Mouse (Mus musculus) cerebellum, adult 11-12 months (tissue): Measurements from ENCODE around the gene Arid1b.

ENCODE experiments used
- DNase-seq: peaks from one replicate; pipeline ENCODE4 v3.0.0; 2022

Gene Arid1b

DNA sequence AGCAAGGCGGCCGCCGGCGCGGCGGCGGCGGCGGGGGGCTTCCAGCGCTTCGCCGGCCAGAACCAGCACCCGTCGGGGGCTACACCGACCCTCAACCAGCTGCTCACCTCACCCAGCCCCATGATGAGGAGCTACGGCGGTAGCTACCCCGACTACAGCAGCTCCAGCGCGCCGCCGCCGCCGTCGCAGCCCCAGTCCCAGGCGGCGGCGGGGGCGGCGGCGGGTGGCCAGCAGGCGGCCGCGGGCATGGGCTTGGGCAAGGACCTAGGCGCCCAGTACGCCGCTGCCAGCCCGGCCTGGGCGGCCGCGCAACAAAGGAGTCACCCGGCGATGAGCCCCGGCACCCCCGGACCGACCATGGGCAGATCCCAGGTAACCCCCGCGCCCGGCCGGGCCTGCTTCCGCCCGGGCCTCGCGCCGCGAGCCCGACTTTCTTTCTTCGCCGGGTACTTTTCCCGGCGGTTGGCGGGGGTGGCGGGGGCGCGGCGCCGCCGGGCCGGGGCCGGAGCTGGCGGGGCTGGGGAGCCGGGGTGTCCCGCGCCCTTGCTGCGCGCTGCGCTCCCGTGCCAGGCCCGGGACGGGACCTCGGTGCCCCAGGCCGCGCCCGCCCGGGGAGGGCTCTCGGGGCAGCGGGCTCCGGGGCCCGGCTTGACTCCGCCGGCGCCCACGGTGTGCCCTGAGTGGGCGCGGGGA, 2.1 kb downstream of the Arid1b start:
- DNase-seq = peak; percentile 62

DNA sequence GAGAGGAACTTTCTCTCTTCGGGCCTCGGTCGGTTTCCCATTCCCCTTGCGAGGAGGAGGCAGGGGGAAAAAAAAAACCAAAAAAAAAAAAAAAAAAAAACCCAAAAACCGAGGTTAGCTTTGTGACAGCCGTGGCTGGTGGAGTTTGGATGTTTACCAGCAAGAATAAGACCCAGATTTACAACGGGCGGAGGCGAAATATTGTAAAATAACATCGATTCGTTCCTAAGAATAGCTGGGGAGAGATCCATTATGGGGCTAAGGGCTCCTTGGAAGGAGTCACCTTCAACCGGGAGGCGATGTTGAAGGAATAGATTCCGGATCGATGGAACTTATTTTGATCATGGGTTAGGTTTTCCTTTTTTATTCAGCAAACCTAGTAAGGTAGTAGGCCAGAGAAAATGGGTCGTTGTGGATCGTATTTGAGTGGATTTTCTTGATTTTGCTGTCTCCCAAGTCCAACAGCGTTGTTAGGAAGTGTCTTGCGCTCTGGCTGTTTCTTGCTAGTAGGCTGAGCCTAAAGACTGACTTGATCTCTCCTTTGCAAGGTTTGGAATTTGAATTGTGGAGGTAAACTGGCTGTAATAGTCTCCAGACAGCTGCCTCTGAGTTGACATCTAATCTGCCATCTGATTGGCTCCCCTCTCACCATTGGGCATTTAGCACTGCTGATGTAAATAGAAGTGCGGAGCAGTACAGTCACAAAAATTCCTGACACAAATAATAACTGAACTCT, 2.9 kb downstream of the Arid1b start:
- DNase-seq = no peak

DNA sequence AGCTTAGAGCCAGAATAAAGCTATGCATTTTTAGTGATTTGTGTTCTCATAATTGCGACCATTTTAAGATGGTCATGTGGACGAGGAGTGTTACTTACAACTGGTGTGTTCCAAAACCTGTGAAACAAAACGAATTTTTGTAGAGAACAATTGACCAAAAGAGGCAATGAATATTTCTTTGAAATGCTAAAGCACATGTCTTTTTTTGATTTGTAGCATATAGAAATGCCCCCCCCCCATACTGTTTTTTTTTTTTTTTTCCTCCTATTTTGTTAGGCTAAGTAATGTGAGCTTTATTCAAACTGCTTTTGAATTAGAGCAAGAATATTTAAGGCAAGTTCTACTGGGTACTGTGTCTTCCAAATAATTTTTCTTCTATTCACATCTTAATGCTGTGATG, 3.8 kb downstream of the Arid1b start:
- no peak for DNase-seq

DNA sequence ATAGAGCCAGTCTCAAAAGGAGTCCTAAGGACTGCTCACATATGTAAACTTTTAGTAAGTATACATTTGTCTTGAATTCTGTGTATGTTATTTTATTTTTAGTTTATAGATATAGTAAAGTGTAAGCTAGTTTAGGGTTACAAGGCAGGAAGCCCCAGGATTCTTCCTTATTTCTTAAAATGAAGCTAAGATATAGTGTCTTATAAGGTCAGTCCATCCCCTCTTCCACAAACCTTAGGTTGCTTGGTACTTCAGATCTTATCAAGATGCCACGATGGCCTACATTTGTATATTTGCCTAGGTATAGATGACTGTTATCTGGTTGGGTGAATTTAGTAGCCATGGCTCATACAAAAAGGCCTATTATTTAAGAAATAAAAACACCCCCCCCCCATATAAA, 5.1 kb downstream of the Arid1b start:
- DNase-seq = no peak

DNA sequence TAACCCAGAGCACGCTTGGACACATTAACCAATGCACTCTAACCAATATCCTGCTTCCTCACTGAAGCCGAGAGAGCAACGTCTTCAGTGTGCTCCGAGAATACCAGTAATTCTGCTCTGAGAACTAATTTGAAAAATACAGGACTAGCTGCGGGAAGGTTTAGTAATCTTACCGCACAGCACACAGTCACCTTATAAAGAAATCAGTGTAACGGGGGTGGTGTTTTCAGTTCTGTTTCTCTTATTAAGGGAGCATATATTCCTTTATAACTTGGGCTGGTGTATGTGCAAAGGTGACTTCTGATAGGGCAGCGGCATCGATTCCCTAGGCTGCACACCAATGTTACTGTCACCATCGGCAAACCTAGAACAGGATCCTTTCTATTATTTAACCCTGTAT, 5.9 kb downstream of the Arid1b start:
- DNase-seq = no peak

DNA sequence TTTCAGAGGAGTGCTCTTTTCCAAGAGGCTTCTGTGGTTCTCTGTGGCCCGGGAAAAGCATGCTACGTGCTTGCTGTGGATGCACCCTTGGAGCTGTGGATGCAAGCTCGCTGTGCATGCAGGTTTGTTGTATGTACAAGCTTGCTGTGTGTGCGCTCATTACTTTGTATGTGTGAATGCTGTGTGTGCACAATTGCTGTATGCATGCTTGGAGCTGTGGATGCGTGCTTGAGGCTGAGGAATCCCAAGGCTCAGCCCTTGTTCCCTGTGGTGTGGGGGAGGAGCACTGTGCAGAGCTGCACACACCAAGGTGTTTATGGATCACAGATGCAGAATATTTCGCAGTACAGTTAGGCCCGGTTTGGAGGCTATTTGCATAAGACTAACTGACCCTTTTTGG, 6.7 kb downstream of the Arid1b start:
- no peak for DNase-seq

DNA sequence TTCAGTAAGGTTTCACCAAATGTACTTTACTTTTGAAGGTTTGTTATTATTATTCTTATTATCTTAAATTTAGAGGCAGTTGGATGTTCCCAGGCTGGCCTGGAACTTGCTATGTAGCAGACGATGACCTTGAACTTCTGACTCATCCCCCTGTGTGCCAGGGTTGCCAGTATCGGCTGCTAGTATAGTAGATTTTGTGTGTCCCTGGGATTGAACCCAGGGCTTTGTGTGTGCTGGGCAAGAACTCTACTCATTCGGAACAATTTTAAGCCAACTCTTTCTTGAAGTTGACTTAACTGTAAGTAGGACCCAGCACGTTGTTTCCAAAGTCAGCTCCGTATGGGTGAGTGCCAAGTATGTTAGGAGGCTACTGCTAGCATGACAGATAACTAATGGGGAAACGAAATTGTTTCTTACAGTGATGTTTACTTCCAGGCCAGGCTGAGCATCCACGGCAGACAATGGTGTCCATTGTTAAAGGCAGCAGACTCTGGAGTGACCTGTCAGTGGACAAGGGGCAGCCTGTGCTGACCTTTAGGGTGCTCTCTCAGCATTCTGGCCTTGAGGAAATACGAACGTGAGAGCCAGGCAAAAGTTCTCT, 7.5 kb downstream of the Arid1b start:
- no peak for DNase-seq

DNA sequence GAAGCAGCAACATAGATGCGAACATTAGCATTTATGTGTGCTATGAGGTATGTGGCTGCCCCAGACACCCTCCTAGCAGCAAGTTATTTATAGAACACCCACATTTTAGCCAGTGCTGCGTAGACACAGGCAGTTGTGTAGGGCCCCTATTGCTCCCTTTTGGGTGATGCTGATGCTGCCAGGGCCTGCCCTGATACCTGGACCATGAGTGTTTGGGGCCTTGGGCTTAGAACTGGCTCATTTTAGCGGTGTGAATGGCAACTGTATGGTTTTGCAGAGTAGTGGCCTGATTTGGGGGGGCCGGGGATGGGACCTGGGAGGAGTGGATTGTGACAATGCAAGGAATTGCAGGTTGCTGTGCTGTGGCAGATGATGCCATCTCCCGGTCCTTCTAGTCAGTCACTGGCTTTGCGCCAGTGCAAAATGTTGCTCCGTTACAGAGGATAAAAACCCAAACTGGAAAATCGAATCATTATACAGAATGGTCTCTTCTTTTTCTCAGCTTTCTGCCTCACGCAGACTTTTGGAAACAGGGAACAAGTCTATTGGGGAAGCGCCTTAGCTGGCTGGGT, 8.9 kb downstream of the Arid1b start:
- peak; percentile 58 for DNase-seq

DNA sequence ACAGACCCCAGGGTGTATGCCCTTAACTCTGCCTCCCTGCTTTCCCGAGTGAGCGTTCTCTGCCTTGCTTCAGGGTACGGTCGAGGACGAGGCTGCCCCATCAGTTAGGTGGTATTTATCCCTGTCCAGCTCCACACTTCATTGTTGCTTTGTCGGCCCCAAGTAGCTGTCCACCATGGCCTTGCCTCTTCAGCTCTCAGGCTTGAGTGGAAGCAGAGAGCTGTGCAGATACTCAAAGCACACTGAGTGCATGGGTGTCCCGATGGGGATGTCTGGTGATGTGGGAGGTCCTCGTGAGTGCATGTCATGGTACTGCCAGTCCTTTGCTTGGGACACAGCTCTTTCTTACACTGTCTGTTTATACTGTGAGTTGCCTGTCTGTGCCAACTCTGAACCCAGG, 10.1 kb downstream of the Arid1b start:
- DNase-seq = no peak

DNA sequence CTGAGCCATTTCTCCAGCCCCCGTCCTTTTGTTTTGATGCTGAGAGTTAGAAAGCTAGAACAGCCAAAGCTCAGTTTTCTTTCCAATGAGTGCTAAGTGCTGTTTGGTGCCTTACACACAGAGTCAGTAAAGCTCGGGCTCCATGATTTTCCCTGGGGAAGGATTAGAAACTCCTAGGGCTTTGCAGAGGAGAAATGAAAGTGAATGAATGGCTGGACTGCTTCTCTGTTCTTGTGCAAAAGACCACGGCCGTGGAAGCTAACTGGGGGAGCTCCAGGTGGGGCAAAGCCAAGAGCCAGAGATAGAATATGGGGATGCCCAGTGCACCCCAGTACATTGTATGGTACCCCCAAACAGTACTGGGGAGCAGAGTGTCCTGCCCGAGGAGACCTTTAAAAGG, 10.6 kb downstream of the Arid1b start:
- DNase-seq = no peak

DNA sequence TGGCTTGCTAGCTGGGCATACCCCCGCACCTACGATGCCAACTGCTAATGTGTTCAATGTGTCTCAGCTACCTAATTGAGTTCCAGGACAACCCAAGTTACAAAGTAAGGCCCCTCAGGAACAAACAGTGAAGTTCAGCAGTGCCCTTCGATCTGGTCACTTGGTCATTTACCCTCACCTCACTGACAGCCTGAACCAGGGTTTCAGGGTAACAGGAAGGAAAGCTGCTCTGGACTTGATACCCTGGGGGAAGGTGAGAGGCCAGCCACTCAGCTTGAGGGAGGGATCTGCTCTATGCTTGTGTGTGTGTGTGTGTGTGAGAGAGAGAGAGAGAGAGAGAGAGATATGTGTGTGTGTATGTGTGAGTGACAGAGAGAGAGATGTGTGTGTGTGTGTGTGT, 11.2 kb downstream of the Arid1b start:
- DNase-seq = no peak

DNA sequence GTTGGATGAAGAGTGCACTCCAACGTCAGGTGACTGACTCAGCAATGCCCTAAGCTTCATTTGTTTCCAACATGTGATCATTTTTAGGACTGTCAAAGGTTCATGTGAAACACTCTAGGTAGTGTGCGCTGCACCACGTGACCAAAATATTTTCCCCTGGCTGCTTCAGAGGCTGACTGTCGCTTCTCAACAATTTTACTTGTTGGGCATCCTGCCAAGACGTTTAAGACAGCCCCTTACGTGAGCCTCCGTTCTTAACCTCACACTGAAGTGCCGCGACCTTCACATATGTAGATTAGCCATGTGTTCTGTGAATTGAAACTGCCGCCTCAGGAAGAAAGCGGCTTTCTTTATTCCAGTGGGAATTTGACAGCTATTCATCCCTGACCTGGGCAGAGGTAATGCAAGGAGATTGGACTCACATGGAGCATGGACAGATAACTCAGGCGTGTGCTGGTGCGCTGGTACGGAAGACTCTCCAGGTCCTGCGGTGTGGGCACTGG, 13.1 kb downstream of the Arid1b start:
- DNase-seq = no peak

DNA sequence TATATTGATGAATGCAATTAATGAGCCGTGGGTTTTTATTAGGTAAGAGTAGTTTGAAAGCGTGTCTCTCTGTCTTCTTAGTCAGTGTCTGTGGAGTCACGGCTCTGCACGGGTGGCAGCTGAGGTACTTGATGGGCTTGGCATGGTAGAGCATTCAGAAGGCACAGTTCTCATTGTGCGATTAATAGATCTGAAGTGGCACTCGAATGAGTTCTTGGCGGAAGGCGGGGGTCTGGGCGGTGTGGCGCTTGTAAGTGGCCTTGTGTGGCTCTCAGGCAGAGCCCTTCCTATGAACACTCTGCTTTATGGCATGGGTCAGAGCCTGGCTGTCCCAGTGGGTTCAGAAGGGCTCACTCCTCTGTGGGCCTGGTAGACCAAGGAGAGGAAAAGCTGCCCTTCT, 14.1 kb downstream of the Arid1b start:
- no peak for DNase-seq

DNA sequence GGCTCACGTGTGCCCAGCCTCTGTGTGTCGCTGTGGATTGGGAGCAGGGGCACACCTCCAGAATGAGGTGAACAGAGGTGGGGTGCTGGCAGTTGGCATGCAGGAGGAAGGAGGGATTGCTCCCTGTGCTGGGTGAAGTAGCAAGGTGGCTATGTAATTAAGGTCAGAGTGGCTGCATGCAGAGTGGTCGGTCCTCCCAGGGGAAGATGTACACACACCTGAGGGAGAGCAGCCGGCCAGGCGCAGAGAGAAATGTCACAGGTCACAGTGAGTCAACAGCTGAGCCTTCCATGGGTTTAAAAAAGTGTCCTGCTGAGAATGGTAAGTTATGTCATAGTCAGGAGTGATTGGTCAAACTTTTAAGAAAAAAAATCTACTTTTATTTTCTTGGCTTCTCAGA, 14.6 kb downstream of the Arid1b start:
- no peak for DNase-seq

DNA sequence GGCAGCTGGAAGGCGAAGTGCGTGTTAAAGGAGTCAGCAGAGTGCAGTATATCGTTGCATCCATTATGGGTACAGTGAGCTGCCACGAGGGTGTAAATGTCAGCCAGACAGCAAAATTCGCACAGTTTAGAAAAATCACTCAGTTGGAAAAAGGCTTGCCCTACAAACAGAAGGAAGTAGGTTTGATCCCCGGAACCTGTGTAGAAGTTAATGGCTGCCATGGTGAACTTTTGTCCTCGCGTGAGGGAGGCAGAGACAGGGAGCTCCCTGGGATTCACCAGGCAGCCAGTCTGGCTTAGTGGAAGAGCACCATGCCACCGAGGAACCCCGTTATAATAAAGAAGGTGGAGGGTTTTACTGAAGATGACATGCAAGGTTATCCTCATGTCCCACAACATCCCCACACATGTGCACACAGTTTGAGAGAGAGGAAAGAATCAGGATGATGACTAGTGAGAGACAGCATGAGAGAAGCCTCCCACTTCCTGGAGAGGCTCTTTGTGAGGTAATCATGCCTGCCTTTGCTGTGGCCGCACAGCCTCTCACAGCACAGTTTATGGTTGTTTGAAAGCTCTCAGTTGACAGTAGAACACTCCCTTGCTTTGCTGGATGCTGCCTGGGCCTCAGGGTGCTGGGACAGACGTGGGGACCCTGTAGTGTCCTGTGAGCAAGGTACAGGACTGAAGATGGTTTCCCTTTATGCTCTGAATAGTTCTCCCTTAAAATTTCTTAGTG, 15.6 kb downstream of the Arid1b start:
- DNase-seq = no peak

DNA sequence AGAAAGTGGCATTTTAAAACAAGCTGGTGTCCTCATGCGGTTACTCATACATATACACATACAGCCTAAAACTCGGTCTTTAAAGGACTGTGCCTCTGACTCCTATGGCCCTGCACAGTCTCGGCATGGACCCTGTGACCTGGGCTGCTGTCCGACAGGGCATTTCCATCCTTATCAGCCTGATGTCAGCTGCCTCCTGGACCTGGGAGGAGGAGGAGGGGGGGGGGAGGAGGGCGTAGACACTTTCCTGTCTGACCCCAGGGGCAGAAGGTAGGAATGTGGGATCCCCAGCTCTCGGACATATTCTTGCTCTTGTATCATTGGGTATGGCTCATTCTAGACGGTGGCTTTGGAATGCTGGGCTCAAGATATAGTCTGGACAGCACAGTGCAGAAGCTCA, 16.6 kb downstream of the Arid1b start:
- no peak for DNase-seq

DNA sequence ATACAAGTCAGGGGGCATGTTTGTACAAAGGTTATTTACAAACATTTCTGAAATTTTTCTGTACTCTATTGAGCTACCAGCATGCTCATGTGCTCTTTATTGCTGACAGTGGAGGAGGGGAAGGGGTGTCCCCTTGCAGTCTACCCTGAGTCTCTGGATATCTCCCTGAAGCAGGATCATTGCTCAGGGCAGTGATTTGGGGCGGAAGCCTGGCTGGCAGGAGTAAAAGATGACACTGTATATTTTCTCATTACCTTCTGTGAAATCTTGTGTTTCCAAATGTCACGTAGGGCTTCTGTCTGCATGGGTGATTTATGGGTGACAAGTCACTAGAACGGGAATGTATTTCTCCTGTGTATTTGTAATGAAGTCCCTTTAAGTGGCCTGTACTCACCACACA, 18.0 kb downstream of the Arid1b start:
- no peak for DNase-seq

DNA sequence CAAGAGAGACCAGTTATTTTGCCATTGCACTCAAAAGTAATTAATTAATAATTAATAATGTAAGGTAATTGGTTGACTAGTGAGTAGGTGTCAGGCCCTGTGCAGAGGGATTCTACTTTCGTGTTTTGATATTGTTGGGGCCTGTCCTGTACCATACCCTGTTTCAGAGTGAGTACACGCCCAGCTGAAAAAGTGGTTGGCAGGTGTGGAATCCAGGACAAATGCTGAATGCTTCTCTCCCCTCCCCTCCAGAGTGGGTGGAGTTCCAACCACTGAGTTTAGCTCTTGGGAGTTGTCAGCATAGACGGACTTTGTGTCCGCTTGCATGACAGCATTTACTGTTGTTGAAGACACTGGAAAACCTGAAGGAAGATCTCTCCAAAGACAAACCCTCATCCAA, 18.4 kb downstream of the Arid1b start:
- DNase-seq = no peak

DNA sequence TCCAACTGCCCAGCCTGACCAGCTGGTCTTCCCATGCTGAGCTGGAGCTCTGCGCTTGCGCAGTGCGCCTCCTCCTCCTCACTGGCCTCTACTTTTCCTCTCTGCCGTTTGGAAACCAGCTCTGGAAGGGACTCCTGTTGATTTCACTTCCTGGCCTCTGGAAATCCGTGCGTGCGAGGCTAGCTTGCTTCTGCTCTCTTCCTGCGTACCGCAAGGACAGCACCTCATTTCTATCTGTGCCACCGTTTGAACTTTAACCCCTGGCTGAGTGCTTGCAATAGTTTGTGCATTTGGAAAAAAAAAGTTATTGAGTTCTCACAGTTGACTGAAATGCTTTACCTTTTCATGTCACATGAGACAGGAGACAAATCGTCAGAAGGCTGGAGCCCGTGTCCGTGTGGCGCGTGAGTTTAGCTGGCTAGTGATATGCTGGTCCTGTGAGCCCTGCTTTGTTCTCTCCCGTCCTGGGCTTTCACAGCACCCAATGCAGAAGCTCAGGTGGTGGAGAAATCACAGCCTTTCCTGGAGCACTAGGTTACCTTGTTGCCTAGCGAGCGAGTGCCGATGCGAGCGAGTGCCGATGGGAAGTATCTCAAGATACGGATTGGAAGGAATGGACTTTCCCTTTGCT, 20.3 kb downstream of the Arid1b start:
- no peak for DNase-seq

DNA sequence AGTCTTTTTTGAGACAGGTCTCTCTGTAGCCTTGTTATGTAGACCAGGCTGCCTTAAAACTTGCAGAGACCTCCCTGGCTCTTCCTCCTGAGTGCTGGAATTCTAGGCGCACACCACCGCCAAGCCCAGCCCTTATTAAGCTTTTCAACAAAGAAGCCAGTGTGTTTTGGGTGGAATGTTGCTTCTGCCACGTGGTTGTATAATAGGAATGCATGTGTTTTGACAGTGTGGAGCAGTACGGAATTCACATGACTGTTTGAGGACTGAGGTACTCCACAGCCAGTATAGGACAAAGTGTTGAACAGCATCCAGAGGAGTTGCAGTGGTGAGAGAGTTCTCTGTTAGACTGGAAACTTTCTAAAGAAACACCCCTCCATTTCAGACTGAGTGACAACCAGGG, 22.3 kb downstream of the Arid1b start:
- DNase-seq = no peak

DNA sequence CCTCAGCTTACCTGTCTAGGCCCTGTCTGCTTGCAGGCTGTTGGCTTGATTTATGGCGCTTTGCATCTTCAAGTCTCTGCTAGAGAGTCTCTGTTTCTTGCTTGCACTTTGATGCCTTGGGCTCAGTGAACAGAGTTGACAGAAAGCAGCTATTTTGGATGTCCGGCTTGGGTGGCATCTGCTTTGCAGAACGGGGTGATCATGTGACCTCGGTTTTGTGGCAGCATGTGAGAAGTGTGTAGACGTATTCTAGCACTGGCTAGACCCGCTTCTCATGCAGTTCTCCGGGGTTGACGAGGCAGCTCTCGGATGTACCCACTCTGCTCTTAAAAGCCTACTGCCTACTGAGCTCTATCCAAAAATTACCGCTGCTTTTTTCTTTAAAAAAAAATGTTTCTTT, 22.9 kb downstream of the Arid1b start:
- DNase-seq = no peak

DNA sequence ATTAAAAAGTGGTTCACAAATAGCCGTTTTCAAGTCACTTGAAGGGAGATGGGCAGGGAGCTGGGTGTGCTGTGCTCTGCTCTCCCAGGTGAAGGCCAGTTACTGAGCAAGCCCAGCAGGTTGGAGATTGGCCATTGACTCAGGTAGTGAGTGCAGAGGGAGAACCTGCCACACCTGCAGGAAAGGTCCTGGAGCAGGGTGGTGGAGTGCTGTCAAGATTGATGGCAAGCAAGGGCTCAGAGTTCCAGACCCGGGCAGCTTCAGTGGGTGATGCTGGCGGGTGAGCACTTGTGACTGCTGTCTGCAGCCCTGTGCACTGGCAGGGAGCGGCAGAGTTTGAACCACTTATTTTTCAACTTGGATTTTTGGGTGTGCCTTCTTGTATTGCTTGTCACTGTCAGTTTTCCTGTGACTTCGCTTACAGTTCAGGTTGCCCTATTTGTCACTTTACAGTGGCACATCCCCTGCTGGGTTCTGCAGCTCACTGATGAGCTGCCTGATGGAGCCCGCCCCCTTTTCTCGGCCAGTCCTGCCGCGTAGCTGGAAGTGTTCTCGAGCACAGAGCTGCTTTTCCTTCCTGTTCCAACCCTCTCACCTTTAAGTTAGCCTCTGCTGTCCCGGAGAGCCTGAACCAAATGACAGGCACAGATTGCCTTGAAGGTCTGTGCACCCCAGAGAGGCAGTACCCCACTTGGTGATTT, 27.3 kb downstream of the Arid1b start:
- no peak for DNase-seq
